Mouse (Mus musculus): Measurements from ENCODE around the gene Camkk2.

The Camkk2 gene

DNA sequence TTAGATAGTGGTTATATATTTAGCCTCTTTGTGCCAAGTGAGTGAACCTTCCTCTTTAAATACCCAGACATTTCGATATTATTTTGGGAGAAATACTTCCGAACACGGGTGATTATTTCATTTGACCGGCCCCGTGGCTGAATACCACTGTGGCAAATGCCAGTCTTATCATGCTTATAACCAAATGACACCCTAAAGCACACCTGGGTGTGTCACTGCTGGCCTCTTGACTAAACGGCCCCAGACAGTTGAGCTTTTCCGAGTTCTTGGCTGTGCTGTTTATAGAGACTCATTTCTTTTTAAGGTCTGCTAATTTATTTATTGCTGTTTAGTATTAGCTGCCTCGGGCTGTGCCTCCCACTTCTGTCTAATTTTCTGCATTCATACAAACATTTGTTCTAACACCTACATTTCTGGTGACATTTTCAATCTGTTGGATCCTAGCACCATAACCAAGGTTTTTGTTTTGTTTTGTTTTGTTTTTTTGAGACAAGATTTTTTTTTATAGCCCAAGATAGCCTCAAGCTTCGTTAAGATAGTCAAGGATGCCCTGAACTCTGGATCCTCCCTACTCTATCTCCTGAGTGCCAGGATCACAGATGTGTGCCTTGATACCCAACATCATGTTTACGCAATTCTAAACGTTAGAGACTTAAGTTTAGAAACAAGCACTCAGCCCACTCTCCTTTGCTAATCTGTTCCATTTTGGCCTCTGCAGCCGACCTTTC, 78.9 kb downstream of the Camkk2 start:
- no peak for DNase-seq (ENCODE audit: low spot score in 2 of 2)

DNA sequence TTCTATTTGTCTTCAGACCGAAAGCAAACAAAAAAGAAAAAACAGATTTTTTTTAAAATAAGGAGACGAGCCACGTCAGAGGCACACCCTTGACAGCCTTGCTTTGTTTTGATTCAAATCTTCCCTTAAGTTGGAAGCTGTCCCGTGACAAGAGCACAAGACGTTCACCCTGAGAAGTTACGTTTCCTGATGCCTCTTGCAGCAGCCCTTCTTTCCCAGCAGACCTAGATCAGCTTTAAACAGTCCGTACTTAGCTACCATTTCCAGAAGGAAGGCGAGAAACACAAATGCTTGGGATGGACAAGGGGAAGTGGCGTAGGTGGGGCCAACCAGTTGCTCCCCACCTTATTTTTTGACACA, 80.5 kb downstream of the Camkk2 start:
- DNase-seq (ENCODE audit: low spot score in 2 of 2), result peak in 1 of 2 experiments; percentile 11

GRCm38 (mm10) chr5:122698041-122698700, 81.0 kb downstream of the Camkk2 start:
- DNase-seq (ENCODE audit: low spot score in 2 of 2), result peak in 1 of 2 experiments; percentile 17

DNA sequence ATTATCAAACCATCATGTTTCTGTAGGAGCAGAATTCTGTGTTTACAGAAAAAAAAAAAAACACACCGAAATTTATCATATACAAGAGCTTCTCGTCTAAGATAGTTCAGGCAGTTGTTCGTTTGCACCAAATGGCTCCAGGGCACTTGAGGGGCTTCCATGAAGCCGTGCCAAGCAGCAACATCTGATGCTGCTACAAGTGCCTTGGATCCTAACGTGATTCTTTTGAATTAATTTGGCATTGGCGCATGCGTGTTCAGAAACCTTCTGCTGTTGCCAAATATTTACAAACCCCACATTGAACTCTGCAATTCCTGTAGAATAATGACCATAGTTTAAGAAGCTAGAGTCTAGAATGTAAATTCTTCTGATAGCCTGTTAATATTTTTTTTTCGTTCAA, 83.7 kb downstream of the Camkk2 start:
- DNase-seq (ENCODE audit: low spot score in 2 of 2), result no peak

DNA sequence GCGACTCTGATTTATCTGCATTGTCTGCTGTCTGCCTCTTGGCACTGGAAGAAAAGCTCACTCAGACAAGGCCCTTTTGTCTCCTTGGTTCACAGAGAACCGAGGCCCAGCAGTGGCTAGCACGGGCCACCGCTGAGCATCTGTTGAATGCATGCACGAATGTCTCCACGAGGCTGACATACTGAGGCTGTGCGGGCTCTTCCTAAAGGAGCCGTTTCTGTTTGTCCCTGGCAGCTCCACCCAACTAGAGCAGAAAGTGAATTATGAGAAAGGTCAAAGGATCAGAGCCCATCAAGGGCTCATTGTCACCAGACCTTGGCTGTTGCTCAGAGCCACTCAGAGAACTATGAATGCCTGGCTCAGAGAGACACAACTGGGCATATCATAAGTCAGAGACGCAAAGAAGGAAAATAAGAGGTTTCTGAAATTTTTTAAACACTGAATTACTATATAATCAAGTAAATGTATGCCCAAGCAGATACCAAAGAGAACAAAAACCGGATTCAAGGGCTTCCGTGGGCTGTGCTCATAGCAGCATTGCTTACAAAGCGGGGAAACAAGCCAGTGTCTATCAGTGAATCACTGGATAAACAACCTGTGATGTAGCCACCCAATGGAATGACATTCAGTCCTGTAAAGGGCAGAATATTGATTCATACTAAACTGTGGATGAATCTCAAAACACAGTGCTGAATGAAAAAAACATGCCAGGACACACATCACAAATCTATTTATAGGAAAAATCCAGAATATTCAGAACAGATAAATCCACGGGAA, 85.6 kb downstream of the Camkk2 start:
- no peak for DNase-seq (ENCODE audit: low spot score in 2 of 2)

DNA sequence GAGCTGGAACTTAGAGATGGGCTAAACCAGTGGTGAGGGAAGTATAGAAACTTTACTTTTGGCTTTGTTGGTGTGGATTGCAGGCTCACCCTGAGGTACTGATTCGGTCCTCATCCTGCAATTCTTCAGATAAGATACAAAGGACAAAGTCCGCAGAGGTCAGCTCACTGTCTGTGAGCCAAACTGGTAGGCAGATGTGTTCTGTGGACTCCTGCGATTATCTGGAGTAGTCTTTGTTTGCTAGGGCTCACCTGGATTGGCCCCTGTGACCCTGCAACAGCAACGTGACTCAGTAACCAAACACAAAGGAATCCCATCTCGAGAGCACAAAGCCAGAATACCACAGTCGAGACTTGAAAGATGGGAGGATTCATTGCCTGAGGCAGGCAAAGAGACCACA, 88.7 kb downstream of the Camkk2 start:
- no peak for DNase-seq (ENCODE audit: low spot score in 2 of 2)

- no peak for DNase-seq (ENCODE audit: low spot score in 2 of 2)
Observed at GRCm38 (mm10) chr5:122689153-122689552, 90.1 kb downstream of the Camkk2 start.

DNA sequence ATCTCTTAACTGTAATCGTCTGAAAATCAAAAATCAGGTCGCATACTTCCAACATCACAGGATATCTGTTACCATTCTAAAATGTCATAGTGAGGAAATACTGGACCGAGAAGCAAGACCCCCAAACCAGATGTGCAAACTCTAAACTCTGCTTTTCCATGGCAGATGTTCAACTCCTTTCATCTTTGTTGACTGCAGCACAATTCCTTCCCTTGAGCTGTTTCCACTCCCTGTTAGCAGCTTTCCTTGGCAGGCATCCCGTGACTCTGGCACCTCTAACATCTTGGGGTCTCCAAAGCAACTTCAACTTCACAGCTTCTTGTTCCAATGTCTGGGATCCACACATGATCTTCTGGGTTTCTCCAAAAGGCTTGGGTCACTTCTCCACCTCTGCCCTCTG, 91.8 kb downstream of the Camkk2 start:
- no peak for DNase-seq (ENCODE audit: low spot score in 2 of 2)

GRCm38 (mm10) chr5:122683926-122684325, 95.3 kb downstream of the Camkk2 start:
- peak in 1 of 2 experiments; percentile 51 for DNase-seq (ENCODE audit: low spot score in 2 of 2)

DNA sequence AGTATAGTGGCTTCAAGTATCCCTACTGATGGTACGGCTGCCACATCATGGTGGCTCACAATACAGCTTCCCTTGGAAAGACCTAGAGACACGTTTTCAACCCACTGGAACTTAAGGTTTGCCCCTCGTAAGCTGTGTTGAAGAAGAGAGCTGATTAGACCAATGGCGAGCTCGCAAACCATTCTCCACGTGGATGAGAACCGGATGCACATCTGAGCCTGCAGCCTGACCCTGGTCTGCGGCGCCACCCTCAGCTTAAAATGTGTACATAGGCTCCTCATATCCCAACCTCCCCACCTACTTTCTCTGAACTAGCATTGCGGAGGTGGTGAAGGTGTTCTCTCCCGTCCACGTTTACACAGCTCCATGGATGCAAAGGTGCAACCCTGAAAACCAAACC, 97.9 kb downstream of the Camkk2 start:
- no peak for DNase-seq (ENCODE audit: low spot score in 2 of 2)
